In the genomic region with DNA sequence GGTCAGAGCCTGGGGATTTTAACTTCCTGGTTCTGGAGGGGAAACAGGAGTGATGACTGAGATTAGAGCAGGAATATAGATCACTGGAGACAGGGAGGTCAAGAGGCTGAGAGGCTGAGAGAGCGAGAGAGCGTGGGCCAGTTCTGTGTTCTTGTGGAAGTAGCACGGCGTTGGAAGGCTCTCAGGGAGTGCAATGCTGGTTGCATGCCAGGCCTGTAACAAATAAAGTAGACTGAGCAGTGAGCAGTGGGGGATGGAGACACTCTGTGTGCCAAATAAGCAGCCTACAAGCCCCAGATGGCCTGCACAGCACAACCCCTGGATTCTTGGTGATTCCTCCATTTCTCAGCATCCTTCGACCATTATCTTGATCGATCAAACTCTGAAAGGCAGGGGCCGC, we compare ENCODE assay signal across 9 mouse cellular contexts.
DNase-seq lines count a peak whose midpoint lies in the region; ATAC-seq and TF ChIP-seq lines count a peak whose summit lies in the region.
"Had no signal": no experiment of that assay in that cellular context is flagged by ENCODE, and none has a peak within 500 bp of the region (broad histone marks: within the 10 kb centered on the region; RNA-seq: fewer than 3 reads in every experiment).

No protein-coding gene starts in this region.

- DNase-seq in frontal cortex, postnatal 25 days (ENCODE audit: low spot score in 2 of 2): no peak
- DNase-seq in cerebellum, adult 8-10 months: peak; percentile 45
- DNase-seq in gastrocnemius, adult 8-10 months (ENCODE audit: low spot score in 2 of 2): peak; percentile 33 to 49
- peak; percentile 76 for DNase-seq in hindbrain, postnatal 0 days (ENCODE audit: low spot score)
- DNase-seq in left cerebral cortex, postnatal 25 days (ENCODE audit: low spot score in 2 of 2): peak; percentile 42 to 66
- DNase-seq in spleen, postnatal 4 days (ENCODE audit: low spot score in 2 of 2): no peak

- H3K4me2 ChIP-seq in hindbrain, postnatal 0 days (ENCODE audit: low read depth, low read length): no peak overlapping the region
- H3K4me2 ChIP-seq in neural tube, embryonic 14.5 days (ENCODE audit: low read depth, low read length): no peak overlapping the region

- H3K4me1 ChIP-seq in hindbrain, postnatal 0 days (ENCODE audit: insufficient read depth, low read length): peaks cover 24% of the 10 kb centered on the region; the same call in 1 of the 2 replicates
- H3K4me1 ChIP-seq in neural tube, embryonic 14.5 days (ENCODE audit: control insufficient read depth, insufficient read depth, low read length): peaks cover 27% of the 10 kb centered on the region

- no peaks in the 10 kb centered on the region for H3K36me3 ChIP-seq in hindbrain, postnatal 0 days (ENCODE audit: insufficient read depth, low read length)
- no peaks in the 10 kb centered on the region for H3K36me3 ChIP-seq in neural tube, embryonic 14.5 days (ENCODE audit: control insufficient read depth, insufficient read depth, low read length)

- H3K27ac ChIP-seq in hindbrain, postnatal 0 days: peak overlapping the region; percentile 59
- peak overlapping the region; percentile 34 for H3K27ac ChIP-seq in neural tube, embryonic 14.5 days (ENCODE audit: low read depth, low read length)

- H3K4me3 ChIP-seq in hindbrain, postnatal 0 days (ENCODE audit: low read length): no peak overlapping the region
- H3K4me3 ChIP-seq in neural tube, embryonic 14.5 days (ENCODE audit: low read depth, low read length): no peak overlapping the region
- H3K4me3 ChIP-seq: myocyte had no signal

- peak; percentile 68 for ATAC-seq in frontal cortex, adult (ENCODE audit: low TSS enrichment)
- peak; percentile 69 for ATAC-seq in hindbrain, postnatal 0 days
- peak; percentile 75; the same call in 1 of the 2 replicates for ATAC-seq in neural tube, embryonic 14.5 days (ENCODE audit: low read depth)

- no peaks in the 10 kb centered on the region for H3K27me3 ChIP-seq in hindbrain, postnatal 0 days (ENCODE audit: insufficient read depth, low read length)
- no peaks in the 10 kb centered on the region for H3K27me3 ChIP-seq in neural tube, embryonic 14.5 days (ENCODE audit: control insufficient read depth, insufficient read depth, low read length)

- intact Hi-C loops in left cerebral cortex, postnatal 25 days (cut with DNase I): no loop called here

- H3K9me3 ChIP-seq in hindbrain, postnatal 0 days (ENCODE audit: low read length): no peaks in the 10 kb centered on the region
- H3K9me3 ChIP-seq in neural tube, embryonic 14.5 days (ENCODE audit: control insufficient read depth, low read length): no peaks in the 10 kb centered on the region

- no peak for TF ChIP-seq CTCF in hindbrain, postnatal 0 days (IDR thresholded peaks at IDR 0.05; ENCODE audit: low read depth)

- WGBS in hindbrain, postnatal 0 days: 38% methylated on average over 7 of the region's 7 CpGs
- WGBS in neural tube, embryonic 14.5 days: 48% methylated on average over 7 of the region's 7 CpGs

- H3K9ac ChIP-seq in hindbrain, postnatal 0 days (replicated peaks; ENCODE audit: low read length): no peak overlapping the region
- H3K9ac ChIP-seq in neural tube, embryonic 14.5 days (replicated peaks; ENCODE audit: low read depth, low read length): no peak overlapping the region

Comparison
In these comparisons a context has a peak if more than half of its experiments do, and no peak if none do; other contexts are left out.
1. DNase-seq: peak in cerebellum, adult 8-10 months (single experiment), gastrocnemius, adult 8-10 months (2 of 2), hindbrain, postnatal 0 days (single experiment) and left cerebral cortex, postnatal 25 days (2 of 2); none in frontal cortex, postnatal 25 days (0 of 2) and spleen, postnatal 4 days (0 of 2).
2. Peak in every context shown above with its lines, with median percentiles within 50 percentile points of each other: ATAC-seq.